Mouse (Mus musculus) ES-Bruce4 (cell line): ENCODE results near the gene Ern1.

Experiments used
- CTCF ChIP-seq: IDR thresholded peaks from one replicate; pipeline ENCODE4 v1.8.1; 2011; ENCODE audit warnings: low read depth, low read length
- EP300 ChIP-seq: IDR thresholded peaks from 2 replicates; pipeline ENCODE4 v1.6.1; 2011; ENCODE audit warnings: low read depth, low read length; ENCODE audit not compliant: insufficient read depth
- POLR2A ChIP-seq: IDR thresholded peaks from one replicate; pipeline ENCODE4 v1.8.1; 2011; ENCODE audit warnings: low read length; ENCODE audit not compliant: insufficient read depth

GRCm38 (mm10) chr11:106502159-106502505 is 14.5 kb upstream of the Ern1 start:
- TF ChIP-seq EP300 (no peak), CTCF (no peak), POLR2A (no peak)
